Mouse (Mus musculus): ENCODE measurements around the gene Rcvrn.

Rcvrn gene

GRCm38 (mm10) chr11:67694703-67695376 is at the start of gene Rcvrn:
Rcvrn (plus strand) TSS chr11:67695326.
- no peak for DNase-seq (ENCODE audit: extremely low spot score, low spot score)

DNA sequence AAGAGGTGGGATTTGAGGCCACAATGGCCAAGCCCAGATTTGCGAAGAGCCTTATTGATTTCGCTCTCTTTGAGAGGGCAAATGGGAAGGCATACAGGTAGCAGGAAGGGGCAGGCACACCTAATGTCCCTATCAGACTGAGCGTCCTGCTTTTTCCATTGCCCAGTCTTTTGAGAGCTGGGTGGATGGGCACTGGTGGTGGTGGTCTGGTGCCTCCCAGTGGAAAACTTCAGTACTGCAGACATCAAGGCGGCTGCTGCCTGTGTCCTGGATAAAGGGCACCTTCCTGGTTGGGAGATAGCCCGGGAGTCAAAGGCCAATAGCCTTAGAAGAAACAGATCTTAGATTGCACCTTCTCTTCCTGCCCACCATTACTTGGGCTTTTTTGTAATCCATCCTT is 47.4 kb upstream of the Rcvrn start:
- DNase-seq (ENCODE audit: extremely low spot score, low spot score): peak; percentile 71

- no peak for DNase-seq (ENCODE audit: extremely low spot score, low spot score)
These were observed 46.3 kb upstream of the Rcvrn start for GRCm38 (mm10) chr11:67648651-67649407.

GRCm38 (mm10) chr11:67649971-67650707 is 45.0 kb upstream of the Rcvrn start:
- no peak for DNase-seq (ENCODE audit: extremely low spot score, low spot score)

DNA sequence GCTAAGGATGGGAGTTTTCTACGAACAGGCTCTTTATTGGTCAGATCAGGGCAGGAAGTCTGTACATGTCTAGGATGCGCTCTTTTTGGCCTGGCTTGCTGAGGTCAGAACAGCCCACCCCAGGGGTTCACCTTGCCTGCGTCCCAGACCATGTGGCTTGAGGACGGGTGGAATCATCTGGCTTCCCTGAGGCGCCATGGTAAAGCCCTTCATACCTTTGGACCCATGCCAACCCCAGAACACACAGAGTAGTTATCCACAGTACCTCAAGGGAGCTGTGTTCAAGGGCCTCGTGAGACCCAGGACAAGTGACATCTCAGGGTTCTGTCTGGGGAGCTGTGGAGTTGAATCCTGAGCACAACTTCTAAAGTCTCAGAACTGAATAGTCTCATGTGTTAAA is 43.4 kb upstream of the Rcvrn start:
- no peak for DNase-seq (ENCODE audit: extremely low spot score, low spot score)

GRCm38 (mm10) chr11:67652194-67652892 is 42.8 kb upstream of the Rcvrn start:
- DNase-seq (ENCODE audit: extremely low spot score, low spot score): peak; percentile 60

- peak; percentile 17 for DNase-seq (ENCODE audit: extremely low spot score, low spot score)
These were observed 42.3 kb upstream of the Rcvrn start for GRCm38 (mm10) chr11:67652893-67653255.

GRCm38 (mm10) chr11:67653521-67654090 is 41.5 kb upstream of the Rcvrn start:
- DNase-seq (ENCODE audit: extremely low spot score, low spot score): no peak

DNA sequence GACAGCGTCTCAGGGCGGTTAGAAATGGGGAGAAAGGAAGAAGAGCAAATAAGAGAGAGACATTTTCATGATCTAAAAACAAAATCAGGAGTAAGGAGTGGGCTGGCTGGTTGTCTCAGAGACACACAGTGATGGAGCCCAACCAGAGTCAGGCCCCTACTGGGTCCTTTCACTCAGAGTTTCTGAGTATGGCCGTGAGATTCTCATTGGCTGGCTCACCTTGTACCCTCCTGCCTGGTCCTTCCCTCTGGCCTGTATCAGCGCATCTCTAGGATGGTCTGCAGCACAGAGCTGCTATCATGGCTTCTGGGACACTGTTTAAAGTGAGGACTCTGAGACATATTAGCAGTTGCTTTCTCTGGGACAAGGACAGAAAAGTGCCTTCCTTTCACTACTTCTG is 40.6 kb upstream of the Rcvrn start:
- no peak for DNase-seq (ENCODE audit: extremely low spot score, low spot score)

GRCm38 (mm10) chr11:67655236-67655959 is 39.7 kb upstream of the Rcvrn start:
- DNase-seq (ENCODE audit: extremely low spot score, low spot score): no peak

GRCm38 (mm10) chr11:67656366-67656765 is 38.8 kb upstream of the Rcvrn start:
- no peak for DNase-seq (ENCODE audit: extremely low spot score, low spot score)

DNA sequence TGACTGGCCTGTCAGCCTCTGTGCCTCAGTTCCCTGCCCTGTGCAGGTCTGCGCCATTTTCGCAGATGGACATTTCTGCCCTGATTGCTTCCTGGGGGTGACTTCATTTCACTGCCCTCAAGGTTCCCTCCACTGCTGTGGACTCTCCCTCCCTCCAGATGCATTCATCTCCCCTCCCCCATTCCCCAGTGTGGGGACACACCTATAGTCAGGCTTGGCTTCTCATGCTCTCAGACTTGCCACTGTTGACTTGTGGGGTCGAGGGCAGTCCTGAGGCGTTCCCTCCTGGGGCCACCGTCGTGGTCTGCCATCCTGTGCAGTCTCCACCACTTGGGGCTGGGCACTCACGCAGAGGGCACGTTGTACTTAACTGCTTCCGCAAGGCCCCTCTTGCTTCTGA is 38.3 kb upstream of the Rcvrn start:
- DNase-seq (ENCODE audit: extremely low spot score, low spot score): no peak

DNA sequence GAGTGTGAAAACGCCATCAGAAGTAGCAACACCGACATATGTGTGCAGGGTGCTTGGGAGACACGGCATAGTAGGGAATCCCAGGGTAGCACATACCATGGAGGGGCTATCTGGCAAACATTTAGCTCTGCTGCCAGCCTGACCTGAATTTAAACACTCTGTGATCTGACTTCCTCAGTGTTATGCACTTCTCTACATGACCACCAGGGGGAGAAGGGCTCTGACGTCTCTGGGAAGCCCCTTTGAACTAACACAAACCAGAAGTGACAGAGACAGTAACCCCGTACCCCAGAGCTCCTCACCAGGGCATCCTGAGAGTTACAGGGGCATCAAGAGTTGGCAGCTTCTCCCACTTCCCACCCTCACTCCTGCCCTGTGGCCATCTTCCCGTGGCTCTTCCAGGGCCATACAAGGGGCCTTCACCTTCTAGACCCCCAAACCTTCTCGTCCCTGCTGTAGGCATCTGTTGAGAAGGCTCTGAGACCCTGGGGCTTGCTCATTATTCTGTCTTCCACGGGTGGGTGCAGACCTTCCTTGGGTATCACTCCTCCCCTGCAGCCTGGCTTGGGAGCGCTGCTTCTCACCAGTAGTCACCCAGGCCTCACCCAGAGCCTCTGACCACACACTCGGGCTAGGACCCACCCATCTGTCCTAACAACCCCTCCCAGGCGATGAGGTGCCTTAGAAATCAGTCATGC is 37.3 kb upstream of the Rcvrn start:
- DNase-seq (ENCODE audit: extremely low spot score, low spot score): peak; percentile 59

- no peak for DNase-seq (ENCODE audit: extremely low spot score, low spot score)
These were observed 33.7 kb upstream of the Rcvrn start for GRCm38 (mm10) chr11:67661465-67661864.

DNA sequence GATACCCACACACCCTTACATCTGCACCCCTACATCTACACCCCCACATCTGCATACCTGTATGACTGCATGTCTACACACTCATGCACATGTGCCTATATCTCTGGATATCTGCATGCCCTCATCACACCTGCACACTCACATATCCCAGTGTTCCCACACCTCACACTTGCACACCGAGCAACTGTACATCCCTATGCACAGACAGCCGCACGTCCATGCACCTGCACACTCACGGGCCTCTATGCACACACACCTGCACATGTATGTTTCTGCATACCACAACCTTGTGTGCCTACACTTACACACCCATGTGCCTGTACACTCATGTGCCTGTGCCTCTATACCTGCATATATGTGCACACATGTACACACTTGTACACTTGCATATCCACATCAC is 31.7 kb upstream of the Rcvrn start:
- DNase-seq (ENCODE audit: extremely low spot score, low spot score): no peak

GRCm38 (mm10) chr11:67664261-67664660 is 30.9 kb upstream of the Rcvrn start:
- no peak for DNase-seq (ENCODE audit: extremely low spot score, low spot score)

DNA sequence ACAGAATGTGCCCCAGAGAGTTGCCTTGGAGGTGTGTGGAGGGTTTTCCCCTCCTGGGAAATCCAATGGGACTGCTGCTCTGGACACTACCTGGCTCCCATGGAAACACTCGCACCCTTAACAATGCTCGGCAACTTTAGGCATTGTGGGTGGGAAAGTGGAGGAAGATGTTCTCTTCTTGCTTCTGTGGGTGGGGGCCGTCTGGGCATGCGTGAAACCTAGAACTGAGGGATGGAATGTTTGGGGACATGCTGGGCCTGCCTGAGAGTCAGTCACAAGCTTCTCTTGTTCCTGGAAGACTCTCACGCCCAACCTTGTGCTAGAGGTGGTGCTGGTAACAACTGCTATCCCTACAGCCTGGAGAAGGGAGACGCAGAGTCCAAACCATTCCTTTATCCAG is 30.2 kb upstream of the Rcvrn start:
- no peak for DNase-seq (ENCODE audit: extremely low spot score, low spot score)

- DNase-seq (ENCODE audit: extremely low spot score, low spot score): no peak
These were observed 29.0 kb upstream of the Rcvrn start for GRCm38 (mm10) chr11:67666129-67666528.

DNA sequence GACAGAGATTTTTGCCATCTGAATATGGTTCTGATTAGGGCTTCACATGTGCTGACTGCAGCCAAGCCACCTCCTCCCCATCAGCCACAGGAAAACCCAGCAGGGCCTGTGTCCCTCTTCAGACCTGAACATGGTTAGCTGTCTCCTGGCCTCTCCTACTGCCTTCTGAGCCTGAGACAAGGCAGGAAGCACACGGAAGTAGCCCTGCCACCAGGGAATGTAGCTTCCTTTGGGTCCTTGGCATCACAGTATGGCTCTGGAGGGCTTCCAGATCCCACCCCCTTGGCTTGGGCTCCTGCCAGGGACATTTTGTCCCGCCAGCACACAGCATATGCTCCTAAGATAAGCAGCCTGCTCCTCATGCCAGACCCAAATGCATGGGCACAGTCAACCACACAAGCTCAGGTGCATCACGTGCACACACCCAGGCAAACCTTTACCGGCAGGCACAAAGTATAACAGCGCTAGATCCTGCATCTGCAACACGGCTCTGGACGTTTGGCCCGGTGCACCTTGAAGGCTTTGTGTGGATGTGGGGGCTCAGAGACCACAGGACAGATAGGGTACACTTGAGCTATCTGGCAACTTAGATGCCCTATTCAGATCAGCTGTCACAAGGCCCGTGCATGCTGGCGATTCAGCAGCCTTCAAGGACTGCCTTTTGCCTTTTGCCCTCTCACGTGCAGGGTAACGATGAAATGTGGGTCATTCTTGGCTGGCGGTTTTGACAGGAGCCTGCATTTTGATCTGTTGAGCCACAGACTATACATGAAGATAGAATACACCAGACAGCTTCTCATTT is 27.4 kb upstream of the Rcvrn start:
- no peak for DNase-seq (ENCODE audit: extremely low spot score, low spot score)

Measured in neural tube, embryonic 10.5 days (tissue).